Mouse (Mus musculus) heart, embryonic 15.5 days (tissue): ENCODE data around the gene Bcl2l11. TPM values are rescaled to one million over a fixed set of nuclear protein-coding genes. Genes with fewer than 3 reads are reported as not detected.
A peak's percentile ranks its signal among the peaks of the same experiment; 100 is the strongest.

Source experiments
- ATAC-seq: fragments of 200-750 bp; cut with Nextera tagmentation; replicated peaks from 2 replicates; pipeline ENCODE4 v1.8.0; 2017; ENCODE audit warnings: low read depth, moderate TSS enrichment; ENCODE audit not compliant: insufficient number of reproducible peaks, insufficient read depth, low FRiP score
- H3K27ac ChIP-seq: fragments of 300-500 bp; sonication (generic); 2 replicates; pipeline ENCODE4 v1.5.1; 2015; ENCODE audit warnings: mild to moderate bottlenecking, inconsistent platforms
- H3K27me3 ChIP-seq: fragments of 300-500 bp; sonication (generic); 2 replicates; pipeline ENCODE4 v1.6.1; 2015; ENCODE audit warnings: inconsistent platforms
- H3K36me3 ChIP-seq: fragments of 300-500 bp; sonication (generic); 2 replicates; pipeline ENCODE4 v1.6.1; 2015; ENCODE audit warnings: mild to moderate bottlenecking, inconsistent platforms
- H3K4me1 ChIP-seq: fragments of 300-500 bp; sonication (generic); replicated peaks from 2 replicates; pipeline ENCODE4 v1.6.1; 2015; ENCODE audit warnings: inconsistent platforms
- H3K4me2 ChIP-seq: fragments of 300-500 bp; sonication (generic); 2 replicates; pipeline ENCODE4 v1.6.1; 2015; ENCODE audit warnings: inconsistent platforms, mild to moderate bottlenecking, moderate library complexity
- H3K4me3 ChIP-seq: fragments of 300-500 bp; sonication (generic); 2 replicates; pipeline ENCODE4 v1.5.1; 2015; ENCODE audit warnings: mild to moderate bottlenecking, inconsistent platforms
- H3K9ac ChIP-seq: fragments of 300-500 bp; sonication (generic); 2 replicates; pipeline ENCODE4 v1.6.1; 2015; ENCODE audit warnings: mild to moderate bottlenecking, inconsistent platforms
- H3K9me3 ChIP-seq: fragments of 300-500 bp; sonication (generic); replicated peaks from 2 replicates; pipeline ENCODE4 v1.6.1; 2016; ENCODE audit warnings: inconsistent platforms
- WGBS: fragments of 180-500 bp; shearing (Covaris S2); methylation state at CpG from one replicate; pipeline ENCODE4 v1.1.7; 2015; ENCODE audit warnings: mixed read lengths; 5-methylcytosine and 5-hydroxymethylcytosine counted together
- polyA plus RNA-seq: library from polyadenylated mRNA; unstranded; fragments of >200 nt; fragmentation: Nextera tagmentation; extraction: Ambion mirVana; gene quantifications from 2 replicates; pipeline ENCODE4 v1.2.1, GENCODE M21; 2015

Gene Bcl2l11
- 21.0 and 21.4 TPM in 2 replicates for polyA plus RNA-seq

GRCm38 (mm10) chr2:128125635-128126470 lies at the start of gene Bcl2l11:
Bcl2l11 (plus strand) TSS chr2:128126038.
- Histone ChIP-seq H3K27me3 (peaks cover 26% of the 10 kb centered on the region; the same call in 1 of the 2 replicates), H3K4me2 (peak within 1 kb of the TSS; percentile 92), H3K4me1 (peaks cover 45% of the 10 kb centered on the region), H3K4me3 (peak within 1 kb of the TSS; percentile 61), H3K9ac (peak within 1 kb of the TSS; percentile 73), H3K36me3 (peaks cover 6% of the 10 kb centered on the region; the same call in 1 of the 2 replicates), H3K27ac (peak within 1 kb of the TSS; percentile 92), H3K9me3 (no peaks in the 10 kb centered on the region)
- ATAC-seq = peak; percentile 83
- WGBS = under 1% methylated on average over 68 of the region's 76 CpGs

- H3K9ac ChIP-seq = no peak overlapping the region
- H3K4me1 ChIP-seq = 0 out of 2 replicates have a peak, but pooled peaks cover 2% of the 10 kb centered on the region
- no peak overlapping the region for H3K4me2 ChIP-seq
- H3K9me3 ChIP-seq = no peaks in the 10 kb centered on the region
- ATAC-seq = no peak
- WGBS = 87% methylated on average over 4 of the region's 4 CpGs
- no peak overlapping the region for H3K27ac ChIP-seq
- no peaks in the 10 kb centered on the region for H3K36me3 ChIP-seq
- peaks cover 5% of the 10 kb centered on the region; the same call in 1 of the 2 replicates for H3K27me3 ChIP-seq
- no peak overlapping the region for H3K4me3 ChIP-seq
These were observed 48.9 kb upstream of the Bcl2l11 start for GRCm38 (mm10) chr2:128076936-128077335.

GRCm38 (mm10) chr2:128078859-128079258 lies 47.0 kb upstream of the Bcl2l11 start:
- peaks cover 5% of the 10 kb centered on the region; the same call in 1 of the 2 replicates for H3K27me3 ChIP-seq
- 0 out of 2 replicates have a peak, but pooled peaks cover 2% of the 10 kb centered on the region for H3K4me1 ChIP-seq
- no peaks in the 10 kb centered on the region for H3K36me3 ChIP-seq
- H3K4me2 ChIP-seq = no peak overlapping the region
- no peaks in the 10 kb centered on the region for H3K9me3 ChIP-seq
- peak; percentile 58; the same call in 1 of the 2 replicates for ATAC-seq
- H3K4me3 ChIP-seq = no peak overlapping the region
- WGBS = 36% methylated on average over 5 of the region's 5 CpGs
- no peak overlapping the region for H3K27ac ChIP-seq
- no peak overlapping the region for H3K9ac ChIP-seq

- Histone ChIP-seq H3K9me3 (no peaks in the 10 kb centered on the region), H3K36me3 (no peaks in the 10 kb centered on the region), H3K9ac (no peak overlapping the region), H3K27me3 (peaks cover 5% of the 10 kb centered on the region; the same call in 1 of the 2 replicates), H3K4me1 (peaks cover 3% of the 10 kb centered on the region; the same call in 1 of the 2 replicates), H3K27ac (no peak overlapping the region), H3K4me3 (no peak overlapping the region), H3K4me2 (no peak overlapping the region)
- ATAC-seq = no peak
- WGBS = 54% methylated on average over 6 of the region's 6 CpGs
These were observed 46.5 kb upstream of the Bcl2l11 start for GRCm38 (mm10) chr2:128079316-128079715.

- H3K27ac ChIP-seq = no peak overlapping the region
- no peaks in the 10 kb centered on the region for H3K36me3 ChIP-seq
- no peak for ATAC-seq
- WGBS = 30% methylated on average over 3 of the region's 3 CpGs
- no peak overlapping the region for H3K4me2 ChIP-seq
- no peaks in the 10 kb centered on the region for H3K27me3 ChIP-seq
- no peak overlapping the region for H3K9ac ChIP-seq
- peaks cover 27% of the 10 kb centered on the region for H3K4me1 ChIP-seq
- H3K4me3 ChIP-seq = no peak overlapping the region
- no peaks in the 10 kb centered on the region for H3K9me3 ChIP-seq
These were observed 42.0 kb upstream of the Bcl2l11 start for GRCm38 (mm10) chr2:128083844-128084243.

- Histone ChIP-seq H3K36me3 (no peaks in the 10 kb centered on the region), H3K27ac (no peak overlapping the region), H3K4me1 (peaks cover 24% of the 10 kb centered on the region), H3K9ac (no peak overlapping the region), H3K4me2 (no peak overlapping the region), H3K27me3 (no peaks in the 10 kb centered on the region), H3K9me3 (no peaks in the 10 kb centered on the region), H3K4me3 (no peak overlapping the region)
- 38% methylated on average over 5 of the region's 5 CpGs for WGBS
- ATAC-seq = no peak
These were observed 41.2 kb upstream of the Bcl2l11 start for GRCm38 (mm10) chr2:128084607-128085006.

- Histone ChIP-seq H3K4me3 (no peak overlapping the region), H3K9me3 (no peaks in the 10 kb centered on the region), H3K27ac (no peak overlapping the region), H3K36me3 (no peaks in the 10 kb centered on the region), H3K4me1 (peaks cover 24% of the 10 kb centered on the region), H3K9ac (no peak overlapping the region), H3K27me3 (no peaks in the 10 kb centered on the region), H3K4me2 (no peak overlapping the region)
- WGBS = 91% methylated on average over 1 of the region's 1 CpGs
- no peak for ATAC-seq
These were observed 40.4 kb upstream of the Bcl2l11 start for GRCm38 (mm10) chr2:128085481-128085880.

- Histone ChIP-seq H3K27ac (no peak overlapping the region), H3K9ac (no peak overlapping the region), H3K27me3 (no peaks in the 10 kb centered on the region), H3K4me3 (no peak overlapping the region), H3K9me3 (no peaks in the 10 kb centered on the region), H3K4me2 (peak overlapping the region; percentile 23), H3K4me1 (peaks cover 24% of the 10 kb centered on the region), H3K36me3 (no peaks in the 10 kb centered on the region)
- 29% methylated on average over 14 of the region's 14 CpGs for WGBS
- no peak for ATAC-seq
These were observed 39.4 kb upstream of the Bcl2l11 start for GRCm38 (mm10) chr2:128086301-128086886.

- no peak overlapping the region for H3K4me3 ChIP-seq
- peaks cover 24% of the 10 kb centered on the region for H3K4me1 ChIP-seq
- H3K36me3 ChIP-seq = no peaks in the 10 kb centered on the region
- no peaks in the 10 kb centered on the region for H3K27me3 ChIP-seq
- no peak overlapping the region for H3K27ac ChIP-seq
- ATAC-seq = no peak
- 24% methylated on average over 7 of the region's 7 CpGs for WGBS
- H3K4me2 ChIP-seq = peak overlapping the region; percentile 23
- H3K9me3 ChIP-seq = no peaks in the 10 kb centered on the region
- no peak overlapping the region for H3K9ac ChIP-seq
These were observed 38.8 kb upstream of the Bcl2l11 start for GRCm38 (mm10) chr2:128086996-128087526.

GRCm38 (mm10) chr2:128087798-128088545 lies 37.9 kb upstream of the Bcl2l11 start:
- Histone ChIP-seq H3K4me2 (no peak overlapping the region), H3K9ac (no peak overlapping the region), H3K36me3 (no peaks in the 10 kb centered on the region), H3K27ac (no peak overlapping the region), H3K9me3 (no peaks in the 10 kb centered on the region), H3K27me3 (no peaks in the 10 kb centered on the region), H3K4me1 (peaks cover 24% of the 10 kb centered on the region), H3K4me3 (no peak overlapping the region)
- 72% methylated on average over 8 of the region's 8 CpGs for WGBS
- ATAC-seq = no peak
